Mouse (Mus musculus) layer of hippocampus, adult 8-10 months (tissue): ENCODE data around the gene Fbxw14. TPM values are rescaled to one million over a fixed set of nuclear protein-coding genes. Genes with fewer than 3 reads are reported as not detected.
A peak's percentile ranks its signal among the peaks of the same experiment; 100 is the strongest.
"Not testable (repeated sequence)": the region's sequence is repeated elsewhere in the genome, so short reads cannot be mapped to it uniquely, and the experiment has no call there.

Experiments
- DNase-seq, 2 experiments: peaks; one replicate each; pipeline ENCODE4 v3.0.0; 2022; ENCODE audit warnings: low spot score in 2 of 2
- total RNA-seq, 4 experiments: library from RNA; stranded (reverse); gene quantifications; 2 replicates each; pipeline ENCODE4 v1.2.4; 2022

Fbxw14 gene
- not detected for total RNA-seq

DNA sequence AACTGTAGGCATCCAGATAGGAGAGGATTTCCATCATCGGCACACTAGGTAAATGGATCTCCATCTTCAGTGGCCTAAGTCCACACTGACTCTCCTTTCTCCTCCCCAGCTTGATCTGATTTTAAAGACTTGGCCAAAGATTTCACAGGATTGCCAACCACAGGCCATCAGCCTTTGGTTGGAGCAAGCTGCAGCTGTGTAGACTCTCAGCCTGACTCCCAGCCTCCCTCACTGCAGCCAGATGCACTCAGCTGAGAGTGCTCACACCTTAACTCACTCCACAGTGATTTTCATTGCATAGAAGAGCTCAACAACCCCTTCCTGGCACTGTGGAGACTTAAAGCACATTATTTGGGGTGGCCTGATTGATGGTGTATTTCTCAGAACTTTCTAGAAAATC lies at the start of gene Fbxw14:
Fbxw14 (minus strand) TSS at position 101 of the 400 bp plus-strand sequence.
- not testable (repeated sequence) for DNase-seq

DNA sequence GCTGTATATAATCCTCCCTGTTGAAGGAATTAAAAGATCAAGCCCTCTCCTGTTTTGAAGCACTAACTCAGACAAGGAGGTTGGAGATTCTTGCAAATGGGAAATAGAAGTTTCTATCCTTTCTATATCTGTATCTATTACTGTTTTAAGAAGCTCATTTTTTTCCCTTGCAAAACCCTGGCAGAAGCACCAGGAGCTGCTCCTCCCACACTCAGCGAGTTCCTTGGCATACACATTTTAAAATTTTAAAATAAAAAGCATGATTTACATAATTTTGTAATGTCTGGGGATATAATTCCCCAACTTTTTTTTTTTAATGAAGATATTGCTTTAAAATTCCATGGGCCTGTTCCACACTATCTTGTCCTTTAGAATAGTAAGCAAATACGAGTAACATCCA lies 24.4 kb downstream of the Fbxw14 start:
- peak in 1 of 2 experiments; percentile 3 for DNase-seq

DNA sequence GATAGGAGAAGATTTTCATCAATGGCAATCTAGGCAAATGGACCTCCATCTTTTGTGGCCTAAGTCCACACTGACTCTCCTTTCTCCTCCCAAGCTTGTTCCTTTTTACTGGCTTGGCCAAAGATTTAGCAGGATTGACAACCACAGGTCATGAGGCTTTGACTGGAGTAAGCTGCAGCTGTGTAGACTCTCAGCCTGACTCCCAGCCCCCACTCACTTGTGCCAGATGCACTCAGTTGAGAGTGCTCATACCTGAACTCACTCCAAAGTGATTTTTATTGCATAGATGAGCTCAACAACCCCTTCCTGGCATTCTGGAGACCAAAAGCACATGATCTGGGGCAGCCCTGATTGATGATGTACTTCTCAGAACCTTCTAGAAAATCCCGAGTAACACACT lies 52.8 kb downstream of the Fbxw14 start, which contains the start of gene Fbxw20:
Fbxw20 (minus strand) TSS at position 101 of the 400 bp plus-strand sequence.
- no peak for DNase-seq

Other genes with a start within 250 kb of the Fbxw14 start
- 10 to 100 TPM; 56.6 to 94.6 (median 77.2) TPM for gene Shisa5, start 249.1 kb downstream of the Fbxw14 start, total RNA-seq
- 10 to 100 TPM; 13.7 to 18.3 (median 16.4) TPM for gene Trex1, start 227.9 kb downstream of the Fbxw14 start, total RNA-seq
- 10 to 100 TPM; 26.3 to 31.2 (median 28.3) TPM for gene Atrip, start 213.6 kb downstream of the Fbxw14 start, total RNA-seq
- 1 to 10 TPM; 7.8 to 9.2 (median 8.9) TPM for gene Ccdc51, start 205.2 kb downstream of the Fbxw14 start, total RNA-seq
- gene Tma7, start 205.1 kb downstream of the Fbxw14 start, total RNA-seq: 100 to 1,000 TPM; 284 to 327 (median 306) TPM
- gene Plxnb1, start 192.3 kb downstream of the Fbxw14 start, total RNA-seq: 10 to 100 TPM; 82.9 to 99.8 (median 89.8) TPM
- not detected for gene Fbxw21, start 125.6 kb downstream of the Fbxw14 start, total RNA-seq
- not detected for gene Fbxw13, start 91.7 kb downstream of the Fbxw14 start, total RNA-seq
- not detected for gene Fbxw20, start 52.9 kb downstream of the Fbxw14 start, total RNA-seq
- gene Fbxw28, start 52.0 kb upstream of the Fbxw14 start, total RNA-seq: not detected
- gene Fbxw22, start 116.6 kb upstream of the Fbxw14 start, total RNA-seq: not detected
- not detected for gene Fbxw16, start 161.5 kb upstream of the Fbxw14 start, total RNA-seq
- not detected for gene Fbxw19, start 208.2 kb upstream of the Fbxw14 start, total RNA-seq